Mouse (Mus musculus) gastrocnemius, postnatal 14 days (tissue): ENCODE data around the gene Crnkl1. TPM values are rescaled to one million over a fixed set of nuclear protein-coding genes. Genes with fewer than 3 reads are reported as not detected.
"Not testable (repeated sequence)": the region's sequence is repeated elsewhere in the genome, so short reads cannot be mapped to it uniquely, and the experiment has no call there.

Experiments used
- DNase-seq: peaks from one replicate; pipeline ENCODE4 v3.0.0; 2021; ENCODE audit warnings: mixed read lengths
- intact Hi-C: fragments of 180-260 bp; cut with DNase I; formaldehyde crosslinking; loops from one replicate; pipeline ENCODE4 v1.15.1; 2025; ENCODE audit warnings: low total_unique reads
- total RNA-seq, 2 experiments: library from RNA; stranded (reverse); gene quantifications; 2 replicates each; pipeline ENCODE4 v1.2.3; 2021

Gene Crnkl1
- total RNA-seq, 2 experiments from 2014 or later, result 13.1 TPM

- intact Hi-C loops, result no loop called here
- no peak for DNase-seq
Measured at GRCm38 (mm10) chr2:145944286-145944685, 9.5 kb upstream of the Crnkl1 start.

- DNase-seq, result no peak
- intact Hi-C loops, result no loop called here
Measured at GRCm38 (mm10) chr2:145941403-145941802, 6.6 kb upstream of the Crnkl1 start.

- no peak for DNase-seq
- intact Hi-C loops, result no loop called here
Measured at GRCm38 (mm10) chr2:145936975-145937374, 2.2 kb upstream of the Crnkl1 start.

- intact Hi-C loops, result no loop called here
- no peak for DNase-seq
Measured at GRCm38 (mm10) chr2:145920941-145921650, 13.7 kb downstream of the Crnkl1 start.

GRCm38 (mm10) chr2:145905884-145906283 lies 28.9 kb downstream of the Crnkl1 start:
- intact Hi-C loops, result not testable (repeated sequence)

GRCm38 (mm10) chr2:145905156-145905555 lies 29.7 kb downstream of the Crnkl1 start:
- no peak for DNase-seq
- intact Hi-C loops, result no loop called here

More at GRCm38 (mm10) chr2:145905884-145906283, 28.9 kb downstream of the Crnkl1 start:
- not testable (repeated sequence) for DNase-seq

- intact Hi-C loops, result no loop called here
- DNase-seq, result no peak
Measured at GRCm38 (mm10) chr2:145903983-145904616, 30.7 kb downstream of the Crnkl1 start.

- intact Hi-C loops, result no loop called here
- DNase-seq, result peak; percentile 91
Measured at GRCm38 (mm10) chr2:145903061-145903901, 31.5 kb downstream of the Crnkl1 start.

- no peak for DNase-seq
- intact Hi-C loops, result no loop called here
Measured at GRCm38 (mm10) chr2:145901861-145902260, 33.0 kb downstream of the Crnkl1 start, which contains the start of gene Naa20. Gene Naa20 (plus strand): TSS chr2:145902099.

- DNase-seq, intact Hi-C loops: not testable (repeated sequence)
Measured at GRCm38 (mm10) chr2:145900318-145900717, 34.5 kb downstream of the Crnkl1 start.

GRCm38 (mm10) chr2:145898106-145898505 lies 36.7 kb downstream of the Crnkl1 start:
- no peak for DNase-seq
- intact Hi-C loops, result no loop called here

- intact Hi-C loops, result no loop called here
- DNase-seq, result no peak
Measured at GRCm38 (mm10) chr2:145893756-145894155, 41.1 kb downstream of the Crnkl1 start.

GRCm38 (mm10) chr2:145890571-145890970 lies 44.2 kb downstream of the Crnkl1 start:
- intact Hi-C loops, result no loop called here
- no peak for DNase-seq

GRCm38 (mm10) chr2:145888766-145889480 lies 45.9 kb downstream of the Crnkl1 start:
- intact Hi-C loops, result loop anchor here (10.0 kb wide), 1 partner anchor 194 kb away; no protein-coding TSS in a partner anchor

GRCm38 (mm10) chr2:145887937-145888765 lies 46.7 kb downstream of the Crnkl1 start:
- DNase-seq, result peak; percentile 71
- intact Hi-C loops, result loop anchor here (10.0 kb wide), 1 partner anchor 193 kb away; no protein-coding TSS in a partner anchor

More at GRCm38 (mm10) chr2:145888766-145889480, 45.9 kb downstream of the Crnkl1 start:
- DNase-seq, result no peak

GRCm38 (mm10) chr2:145884913-145885785 lies 49.7 kb downstream of the Crnkl1 start:
- intact Hi-C loops, result loop anchor here (10.0 kb wide), 1 partner anchor 190 kb away; no protein-coding TSS in a partner anchor
- peak; percentile 75 for DNase-seq
